Mouse (Mus musculus) heart, embryonic 16.5 days (tissue): Measurements from ENCODE around the gene Krt33a. TPM values are rescaled to one million over a fixed set of nuclear protein-coding genes. Genes with fewer than 3 reads are reported as not detected.
A peak's percentile ranks its signal among the peaks of the same experiment; 100 is the strongest.

Experiments
- ATAC-seq: fragments of 200-750 bp; cut with Nextera tagmentation; replicated peaks from 2 replicates; pipeline ENCODE4 v1.8.0; 2017; ENCODE audit warnings: moderate number of reproducible peaks; ENCODE audit not compliant: insufficient read depth, low FRiP score; ENCODE audit errors: extremely low read depth
- H3K27ac ChIP-seq: fragments of 300-500 bp; sonication (generic); 2 replicates; pipeline ENCODE4 v1.5.1; 2014; ENCODE audit warnings: mild to moderate bottlenecking, low read length, control low read depth, moderate library complexity
- H3K27me3 ChIP-seq: fragments of 300-500 bp; sonication (generic); 2 replicates; pipeline ENCODE4 v1.6.1; 2014; ENCODE audit warnings: low read length, mixed read lengths; ENCODE audit not compliant: control insufficient read depth, insufficient read depth
- H3K36me3 ChIP-seq: fragments of 300-500 bp; sonication (generic); 2 replicates; pipeline ENCODE4 v1.6.1; 2014; ENCODE audit not compliant: control insufficient read depth, insufficient read depth
- H3K4me1 ChIP-seq: fragments of 300-500 bp; sonication (generic); 2 replicates; pipeline ENCODE4 v1.6.1; 2014; ENCODE audit warnings: low read length, mixed read lengths; ENCODE audit not compliant: control insufficient read depth, insufficient read depth
- H3K4me2 ChIP-seq: fragments of 300-500 bp; sonication (generic); 2 replicates; pipeline ENCODE4 v1.6.1; 2014; ENCODE audit warnings: low read depth, mild to moderate bottlenecking, control low read depth, low read length
- H3K4me3 ChIP-seq: fragments of 300-500 bp; sonication (generic); 2 replicates; pipeline ENCODE4 v1.5.1; 2014; ENCODE audit warnings: mild to moderate bottlenecking, control low read depth, low read length
- H3K9ac ChIP-seq: fragments of 300-500 bp; sonication (generic); 2 replicates; pipeline ENCODE4 v1.6.1; 2014; ENCODE audit warnings: low read length, control low read depth
- H3K9me3 ChIP-seq: fragments of 300-500 bp; sonication (generic); replicated peaks from 2 replicates; pipeline ENCODE4 v1.6.1; 2016; ENCODE audit warnings: low read length; ENCODE audit not compliant: control insufficient read depth
- WGBS: fragments of 180-500 bp; shearing (Covaris S2); extraction: QIAGEN DNeasy Blood & Tissue Kit; methylation state at CpG from one replicate; pipeline ENCODE4 v1.1.7; 2014; 5-methylcytosine and 5-hydroxymethylcytosine counted together
- polyA plus RNA-seq: library from polyadenylated mRNA; unstranded; fragments of >200 nt; fragmentation: Nextera tagmentation; extraction: Ambion mirVana; gene quantifications from 2 replicates; pipeline ENCODE4 v1.2.1, GENCODE M21; 2015

Gene Krt33a
- not detected in 2 replicates for polyA plus RNA-seq

GRCm38 (mm10) chr11:100016112-100016511 is at the start of gene Krt33a:
Gene Krt33a (minus strand): TSS chr11:100016212.
- Histone ChIP-seq H3K4me2 (no peak within 1 kb of the TSS), H3K27ac (no peak within 1 kb of the TSS), H3K4me3 (no peak within 1 kb of the TSS), H3K27me3 (no peaks in the 10 kb centered on the region), H3K4me1 (no peaks in the 10 kb centered on the region), H3K9ac (no peak within 1 kb of the TSS), H3K36me3 (no peaks in the 10 kb centered on the region), H3K9me3 (no peaks in the 10 kb centered on the region)
- ATAC-seq = no peak
- WGBS = 72% methylated on average over 4 of the region's 4 CpGs

GRCm38 (mm10) chr11:100058875-100059274 is 42.9 kb upstream of the Krt33a start:
- WGBS = 70% methylated on average over 8 of the region's 8 CpGs
- no peaks in the 10 kb centered on the region for H3K36me3 ChIP-seq
- no peak overlapping the region for H3K9ac ChIP-seq
- no peak overlapping the region for H3K4me2 ChIP-seq
- H3K4me1 ChIP-seq = no peaks in the 10 kb centered on the region
- H3K4me3 ChIP-seq = no peak overlapping the region
- H3K9me3 ChIP-seq = peaks cover 2% of the 10 kb centered on the region; the same call in 1 of the 2 replicates
- no peak for ATAC-seq
- H3K27me3 ChIP-seq = no peaks in the 10 kb centered on the region
- no peak overlapping the region for H3K27ac ChIP-seq

DNA sequence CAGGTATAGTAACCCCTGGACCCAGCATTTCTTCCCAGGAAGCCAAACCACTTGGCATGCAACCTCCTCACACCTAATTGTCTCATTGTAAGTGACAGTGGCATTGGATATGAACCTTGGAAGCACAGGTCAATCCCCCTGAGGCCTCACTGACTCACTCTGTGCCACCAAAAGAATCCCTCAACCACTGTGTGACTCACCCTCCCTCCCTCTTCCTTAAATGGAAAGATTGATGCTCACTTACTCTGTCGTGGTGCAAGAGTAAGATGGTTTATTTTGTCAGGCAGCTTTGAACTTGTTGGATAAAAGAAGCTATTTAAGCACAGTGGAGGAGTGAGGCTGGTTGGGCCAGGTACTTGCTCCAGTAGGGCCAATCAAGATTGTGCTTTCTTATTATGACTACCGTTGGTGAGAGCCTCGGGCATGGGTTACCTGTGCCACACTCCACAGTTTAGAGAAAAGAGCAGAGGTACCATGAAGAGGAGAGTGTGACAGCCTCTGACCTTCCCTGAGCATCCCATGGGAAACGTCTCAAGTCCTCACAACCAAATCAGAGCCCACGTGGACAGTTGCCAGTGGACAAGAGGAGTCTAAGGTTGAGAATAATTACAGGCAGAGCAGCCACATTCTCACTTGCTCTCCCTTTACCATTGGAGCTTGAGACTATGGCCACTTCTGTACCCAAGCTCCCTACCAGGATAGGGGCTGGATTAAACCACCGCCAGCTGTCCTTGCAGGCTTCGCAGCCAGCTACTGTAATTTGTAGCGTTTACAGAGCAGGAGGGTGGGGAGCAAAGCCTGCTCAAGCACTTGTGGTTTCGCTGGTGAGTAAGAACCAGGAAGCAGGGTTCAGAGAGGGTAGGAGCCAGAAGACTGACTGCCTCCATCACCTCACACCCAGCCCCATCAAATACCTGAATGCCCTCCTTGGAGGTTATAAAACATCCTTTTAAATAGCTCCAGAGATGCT is 40.0 kb upstream of the Krt33a start:
- WGBS = 62% methylated on average over 9 of the region's 9 CpGs
- no peak for ATAC-seq

GRCm38 (mm10) chr11:100050451-100050850 is 34.4 kb upstream of the Krt33a start, which contains the start of gene Krt31:
Gene Krt31 (minus strand): TSS chr11:100050551.
- Histone ChIP-seq H3K4me3 (no peak within 1 kb of the TSS), H3K4me2 (no peak within 1 kb of the TSS), H3K9me3 (no peaks in the 10 kb centered on the region), H3K27ac (no peak within 1 kb of the TSS), H3K36me3 (no peaks in the 10 kb centered on the region), H3K9ac (no peak within 1 kb of the TSS), H3K4me1 (peaks cover 3% of the 10 kb centered on the region; the same call in 1 of the 2 replicates), H3K27me3 (no peaks in the 10 kb centered on the region)
- no peak for ATAC-seq
- 74% methylated on average over 3 of the region's 3 CpGs for WGBS

More for the DNA sequence above, 40.0 kb upstream of the Krt33a start:
- Histone ChIP-seq H3K27me3 (no peaks in the 10 kb centered on the region), H3K4me3 (no peak overlapping the region), H3K36me3 (no peaks in the 10 kb centered on the region), H3K4me1 (no peaks in the 10 kb centered on the region), H3K9ac (no peak overlapping the region), H3K9me3 (peaks cover 2% of the 10 kb centered on the region; the same call in 1 of the 2 replicates), H3K27ac (no peak overlapping the region), H3K4me2 (no peak overlapping the region)

GRCm38 (mm10) chr11:100047193-100047592 is 31.2 kb upstream of the Krt33a start:
- H3K4me2 ChIP-seq = no peak overlapping the region
- 43% methylated on average over 2 of the region's 2 CpGs for WGBS
- no peaks in the 10 kb centered on the region for H3K27me3 ChIP-seq
- H3K27ac ChIP-seq = no peak overlapping the region
- H3K4me1 ChIP-seq = peaks cover 3% of the 10 kb centered on the region; the same call in 1 of the 2 replicates
- H3K9me3 ChIP-seq = no peaks in the 10 kb centered on the region
- ATAC-seq = no peak
- no peaks in the 10 kb centered on the region for H3K36me3 ChIP-seq
- no peak overlapping the region for H3K9ac ChIP-seq
- H3K4me3 ChIP-seq = no peak overlapping the region

GRCm38 (mm10) chr11:100046303-100046866 is 30.4 kb upstream of the Krt33a start:
- H3K36me3 ChIP-seq = no peaks in the 10 kb centered on the region
- WGBS = 36% methylated on average over 6 of the region's 6 CpGs
- no peak overlapping the region for H3K27ac ChIP-seq
- no peak for ATAC-seq
- no peak overlapping the region for H3K9ac ChIP-seq
- H3K4me2 ChIP-seq = peak overlapping the region; percentile 8; the same call in 1 of the 2 replicates
- no peaks in the 10 kb centered on the region for H3K27me3 ChIP-seq
- no peak overlapping the region for H3K4me3 ChIP-seq
- no peaks in the 10 kb centered on the region for H3K9me3 ChIP-seq
- peaks cover 3% of the 10 kb centered on the region; the same call in 1 of the 2 replicates for H3K4me1 ChIP-seq

DNA sequence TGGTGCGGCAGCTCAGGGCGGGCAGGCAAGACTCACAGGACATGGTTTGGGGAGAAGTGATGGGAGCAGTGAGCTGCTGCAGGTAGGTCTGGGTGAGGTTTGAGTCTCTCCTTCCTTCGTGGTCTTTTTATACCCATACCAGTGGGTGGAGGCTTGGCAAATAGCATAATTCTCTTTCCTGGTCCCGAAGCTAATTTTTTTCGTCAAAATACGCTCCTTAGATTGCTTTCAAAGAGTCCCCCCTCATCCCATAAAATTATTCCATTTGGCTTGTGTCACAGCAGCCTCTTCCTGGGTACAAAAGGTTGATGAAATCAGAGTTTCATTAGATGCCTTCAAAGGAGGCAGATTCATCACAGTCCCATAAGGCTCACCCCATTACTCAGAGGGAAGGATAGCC is 25.4 kb upstream of the Krt33a start, which contains the start of gene Krt34:
Gene Krt34, minus strand, starts transcription at position 101 of the 400 bp plus-strand sequence.
- no peaks in the 10 kb centered on the region for H3K36me3 ChIP-seq
- H3K27me3 ChIP-seq = no peaks in the 10 kb centered on the region
- no peak within 1 kb of the TSS for H3K4me2 ChIP-seq
- WGBS = 85% methylated on average over 6 of the region's 6 CpGs
- peaks cover under 1% of the 10 kb centered on the region; the same call in 1 of the 2 replicates for H3K4me1 ChIP-seq
- no peak for ATAC-seq
- no peaks in the 10 kb centered on the region for H3K9me3 ChIP-seq
- H3K27ac ChIP-seq = no peak within 1 kb of the TSS
- H3K9ac ChIP-seq = no peak within 1 kb of the TSS
- H3K4me3 ChIP-seq = no peak within 1 kb of the TSS

DNA sequence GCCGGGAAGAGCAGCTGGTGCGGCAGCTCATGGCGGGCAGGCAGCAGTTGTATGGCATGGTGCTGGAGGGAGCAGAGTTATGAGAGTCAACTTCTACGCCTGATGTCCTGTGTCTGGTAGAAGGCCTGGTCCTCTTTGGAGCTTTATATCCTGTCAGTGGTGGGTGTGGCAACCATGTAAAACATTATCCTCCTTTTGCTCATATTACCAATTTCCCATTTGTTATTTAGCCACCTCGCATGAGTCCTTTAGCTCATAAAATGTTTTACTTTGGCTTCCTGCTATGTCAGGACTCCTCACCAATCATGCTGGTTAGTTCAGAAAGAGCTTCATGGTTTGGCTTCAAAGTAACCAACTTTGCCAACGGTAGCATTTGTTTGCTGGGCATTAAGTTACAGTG is 13.8 kb upstream of the Krt33a start, which contains the start of gene Krt33b:
Gene Krt33b, minus strand, starts transcription at position 101 of the 400 bp plus-strand sequence.
- no peaks in the 10 kb centered on the region for H3K27me3 ChIP-seq
- no peak for ATAC-seq
- H3K4me2 ChIP-seq = no peak within 1 kb of the TSS
- no peaks in the 10 kb centered on the region for H3K36me3 ChIP-seq
- no peaks in the 10 kb centered on the region for H3K4me1 ChIP-seq
- 82% methylated on average over 6 of the region's 6 CpGs for WGBS
- no peak within 1 kb of the TSS for H3K27ac ChIP-seq
- H3K4me3 ChIP-seq = no peak within 1 kb of the TSS
- no peaks in the 10 kb centered on the region for H3K9me3 ChIP-seq
- H3K9ac ChIP-seq = no peak within 1 kb of the TSS

DNA sequence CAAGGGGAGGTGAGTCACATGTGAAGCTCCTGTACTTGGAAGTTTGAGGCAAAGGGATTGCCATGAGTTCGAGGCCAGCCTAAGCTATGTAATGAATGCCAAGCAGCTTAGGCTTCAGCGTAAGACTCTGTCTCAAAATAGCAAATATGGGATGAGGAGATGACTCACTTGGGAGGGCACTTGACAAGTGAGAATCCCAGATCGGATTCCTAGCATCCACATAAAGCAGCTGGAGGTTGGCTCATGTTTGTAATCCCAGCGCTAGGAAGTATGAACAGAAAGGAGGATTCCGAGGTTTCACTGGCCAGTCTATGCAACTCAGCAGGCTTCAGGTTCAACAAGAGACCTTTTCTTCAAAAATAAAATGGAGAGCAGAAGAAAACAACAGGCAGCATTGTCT is 5.4 kb upstream of the Krt33a start:
- Histone ChIP-seq H3K27me3 (no peaks in the 10 kb centered on the region), H3K27ac (no peak overlapping the region), H3K9me3 (no peaks in the 10 kb centered on the region), H3K9ac (no peak overlapping the region), H3K4me1 (no peaks in the 10 kb centered on the region), H3K4me2 (no peak overlapping the region), H3K4me3 (no peak overlapping the region), H3K36me3 (no peaks in the 10 kb centered on the region)
- 49% methylated on average over 5 of the region's 5 CpGs for WGBS
- no peak for ATAC-seq
